Mouse (Mus musculus) cerebellum, adult 11-12 months (tissue): ENCODE measurements around the gene Ywhab.

Source experiments
- DNase-seq: peaks from one replicate; pipeline ENCODE4 v3.0.0; 2022

Gene Ywhab

GRCm38 (mm10) chr2:163994654-163994976 is at the start of gene Ywhab:
Ywhab (plus strand) TSS chr2:163994960.
- DNase-seq, result no peak

- no peak for DNase-seq
Observed at GRCm38 (mm10) chr2:163946221-163946620, 48.5 kb upstream of the Ywhab start.

GRCm38 (mm10) chr2:163947976-163948375 is 46.8 kb upstream of the Ywhab start:
- peak; percentile 86 for DNase-seq

- DNase-seq, result peak; percentile 80
Observed at GRCm38 (mm10) chr2:163951770-163952169, 43.0 kb upstream of the Ywhab start.

GRCm38 (mm10) chr2:163953622-163954310 is 41.0 kb upstream of the Ywhab start:
- no peak for DNase-seq

- peak; percentile 98 for DNase-seq
Observed at GRCm38 (mm10) chr2:163964606-163965560, 29.9 kb upstream of the Ywhab start.

- DNase-seq, result no peak
Observed at GRCm38 (mm10) chr2:163965706-163966105, 29.1 kb upstream of the Ywhab start.

GRCm38 (mm10) chr2:163968581-163968980 is 26.2 kb upstream of the Ywhab start:
- DNase-seq, result peak; percentile 68

GRCm38 (mm10) chr2:163970326-163970725 is 24.4 kb upstream of the Ywhab start:
- DNase-seq, result no peak

GRCm38 (mm10) chr2:163974056-163974455 is 20.7 kb upstream of the Ywhab start:
- DNase-seq, result no peak

- no peak for DNase-seq
Observed at GRCm38 (mm10) chr2:163976448-163976847, 18.3 kb upstream of the Ywhab start.

- no peak for DNase-seq
Observed at GRCm38 (mm10) chr2:163987233-163987632, 7.5 kb upstream of the Ywhab start.

GRCm38 (mm10) chr2:163992871-163993270 is 1.9 kb upstream of the Ywhab start:
- DNase-seq, result no peak

GRCm38 (mm10) chr2:163994977-163995862 is 460 bp downstream of the Ywhab start:
- peak; percentile 96 for DNase-seq

GRCm38 (mm10) chr2:163996275-163996674 is 1.5 kb downstream of the Ywhab start:
- DNase-seq, result no peak

- no peak for DNase-seq
Observed at GRCm38 (mm10) chr2:163996899-163997298, 2.1 kb downstream of the Ywhab start.

- no peak for DNase-seq
Observed at GRCm38 (mm10) chr2:163998981-163999380, 4.2 kb downstream of the Ywhab start.

- DNase-seq, result no peak
Observed at GRCm38 (mm10) chr2:164002637-164003036, 7.9 kb downstream of the Ywhab start.

GRCm38 (mm10) chr2:164004503-164004902 is 9.7 kb downstream of the Ywhab start:
- no peak for DNase-seq

- DNase-seq, result no peak
Observed at GRCm38 (mm10) chr2:164006932-164007331, 12.2 kb downstream of the Ywhab start.

- no peak for DNase-seq
Observed at GRCm38 (mm10) chr2:164007547-164007946, 12.8 kb downstream of the Ywhab start.

- DNase-seq, result no peak
Observed at GRCm38 (mm10) chr2:164007987-164008545, 13.3 kb downstream of the Ywhab start.

- no peak for DNase-seq
Observed at GRCm38 (mm10) chr2:164009227-164009626, 14.5 kb downstream of the Ywhab start.
